Comparison of ENCODE assay signal across 8 mouse cellular contexts in the genomic region with DNA sequence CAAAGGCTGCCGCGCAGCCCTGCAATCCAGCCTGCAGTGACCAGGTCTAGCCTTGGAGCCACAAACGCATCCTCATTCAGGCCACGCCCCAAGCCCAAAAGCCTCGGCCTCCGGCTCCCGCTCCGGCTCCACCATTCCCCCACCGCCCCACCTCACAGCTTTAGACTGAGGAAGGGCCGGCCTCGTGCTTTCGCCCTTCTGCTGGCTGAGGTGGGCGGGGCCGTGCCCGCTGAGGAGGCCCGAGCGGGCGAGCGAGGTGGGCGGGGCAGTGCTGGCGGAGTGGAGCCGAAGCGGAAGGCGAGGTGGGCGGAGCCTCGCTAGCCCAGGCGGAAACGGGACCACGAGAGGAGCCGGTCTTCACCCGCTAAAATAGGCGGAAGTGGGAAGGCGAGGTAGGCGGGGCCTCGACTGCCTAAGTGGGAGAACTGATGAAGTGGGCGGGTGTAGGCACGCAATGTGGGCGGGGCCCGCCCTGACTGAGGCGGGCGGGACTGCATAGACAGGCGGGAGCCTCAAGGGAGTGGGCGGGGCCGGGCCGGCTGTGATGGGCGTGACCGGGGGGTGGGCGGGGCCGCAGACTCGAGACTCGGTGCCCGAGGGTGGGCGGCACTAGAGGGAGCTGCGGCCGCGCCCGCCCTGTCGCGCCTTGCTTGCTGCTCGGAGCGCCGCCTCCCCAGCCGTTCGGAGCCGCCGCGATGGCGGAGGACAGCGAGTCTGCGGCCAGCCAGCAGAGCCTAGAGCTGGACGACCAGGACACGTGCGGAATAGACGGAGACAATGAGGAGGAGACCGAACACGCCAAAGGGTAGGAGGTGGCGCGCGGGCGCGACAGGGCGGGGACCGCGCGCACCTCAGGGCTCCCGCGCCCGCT. TPM values are rescaled to one million over a fixed set of nuclear protein-coding genes. Genes with fewer than 3 reads are reported as not detected.
DNase-seq lines count a peak whose midpoint lies in the region; ATAC-seq and TF ChIP-seq lines count a peak whose summit lies in the region.

A gene (plus strand): TSS at position 611 of the 871 bp plus-strand sequence.

- H3K79me2 ChIP-seq in CH12.LX (replicated peaks; ENCODE audit: control insufficient read depth, extremely low read depth, insufficient read depth, poor library complexity, severe bottlenecking): 0 out of 2 replicates have a peak, but pooled peaks cover 4% of the 10 kb centered on the region

- peak; percentile 67 for TF ChIP-seq POLR2A in CH12.LX (IDR thresholded peaks at IDR 0.05; ENCODE audit: low read depth, low read length)

- TF ChIP-seq CTCF in CH12.LX (conservative IDR thresholded peaks at IDR 0.05 in 1 of 2, IDR thresholded peaks at IDR 0.05 in 1 of 2; ENCODE audit: low read depth in 2 of 2, low read length in 2 of 2): peak in 1 of 2 experiments; percentile 13; a peak in 1 of 4 replicates

- H3K4me3 ChIP-seq in CH12.LX (replicated peaks in 1 of 3; ENCODE audit: low read depth in 2 of 3, low read length in 2 of 3, poor library complexity in 1 of 3): peak within 1 kb of the TSS; percentile 60 to 88 (median 87)
- peak within 1 kb of the TSS; percentile 78 for H3K4me3 ChIP-seq in forebrain, embryonic 11.5 days (ENCODE audit: low read depth, low read length)
- H3K4me3 ChIP-seq in heart, embryonic 16.5 days (ENCODE audit: low read length): peak within 1 kb of the TSS; percentile 98
- H3K4me3 ChIP-seq in liver, embryonic 15.5 days (replicated peaks): peak within 1 kb of the TSS; percentile 86
- peak within 1 kb of the TSS; percentile 76 for H3K4me3 ChIP-seq in neural tube, embryonic 12.5 days

- TF ChIP-seq EP300 in CH12.LX (IDR thresholded peaks at IDR 0.05; ENCODE audit: low read length): no peak

- H3K27ac ChIP-seq in CH12.LX (ENCODE audit: insufficient read depth, low read depth): no peak within 1 kb of the TSS
- peak within 1 kb of the TSS; percentile 74 for H3K27ac ChIP-seq in forebrain, embryonic 11.5 days (ENCODE audit: low read depth, low read length)
- peak within 1 kb of the TSS; percentile 91 for H3K27ac ChIP-seq in heart, embryonic 16.5 days (ENCODE audit: low read length)
- peak within 1 kb of the TSS; percentile 81 for H3K27ac ChIP-seq in liver, embryonic 15.5 days (replicated peaks)
- H3K27ac ChIP-seq in neural tube, embryonic 12.5 days: peak within 1 kb of the TSS; percentile 74

- peak within 1 kb of the TSS; percentile 79 for H3K9ac ChIP-seq in CH12.LX (ENCODE audit: insufficient read depth, low read depth)
- H3K9ac ChIP-seq in forebrain, embryonic 11.5 days (ENCODE audit: low read length): peak within 1 kb of the TSS; percentile 80
- H3K9ac ChIP-seq in heart, embryonic 16.5 days (ENCODE audit: low read length): peak within 1 kb of the TSS; percentile 93
- peak within 1 kb of the TSS; percentile 86 for H3K9ac ChIP-seq in liver, embryonic 15.5 days
- H3K9ac ChIP-seq in neural tube, embryonic 12.5 days: peak within 1 kb of the TSS; percentile 79

- WGBS in forebrain, embryonic 11.5 days: under 1% methylated on average over 76 of the region's 88 CpGs
- under 1% methylated on average over 82 of the region's 88 CpGs for WGBS in heart, embryonic 16.5 days
- WGBS in liver, embryonic 15.5 days (ENCODE audit: insufficient replicate concordance): under 1% methylated on average over 88 of the region's 88 CpGs
- under 1% methylated on average over 86 of the region's 88 CpGs for WGBS in neural tube, embryonic 12.5 days

- no peaks in the 10 kb centered on the region for H3K9me3 ChIP-seq in CH12.LX (replicated peaks; ENCODE audit: low read length)
- H3K9me3 ChIP-seq in forebrain, embryonic 11.5 days (ENCODE audit: control insufficient read depth, low read length): no peaks in the 10 kb centered on the region
- H3K9me3 ChIP-seq in heart, embryonic 16.5 days (replicated peaks; ENCODE audit: control insufficient read depth, low read length): no peaks in the 10 kb centered on the region
- no peaks in the 10 kb centered on the region for H3K9me3 ChIP-seq in liver, embryonic 15.5 days (replicated peaks)
- H3K9me3 ChIP-seq in neural tube, embryonic 12.5 days: no peaks in the 10 kb centered on the region

- peak within 1 kb of the TSS; percentile 33 for H3K4me2 ChIP-seq in CH12.LX (ENCODE audit: insufficient read depth, low read depth, poor library complexity, severe bottlenecking)
- H3K4me2 ChIP-seq in forebrain, embryonic 11.5 days (ENCODE audit: low read depth, low read length, severe bottlenecking): peak within 1 kb of the TSS; percentile 85
- peak within 1 kb of the TSS; percentile 89 for H3K4me2 ChIP-seq in heart, embryonic 16.5 days (ENCODE audit: low read depth, low read length)
- peak within 1 kb of the TSS; percentile 97 for H3K4me2 ChIP-seq in liver, embryonic 15.5 days
- peak within 1 kb of the TSS; percentile 78 for H3K4me2 ChIP-seq in neural tube, embryonic 12.5 days (replicated peaks)

- in situ Hi-C loops in CH12.LX (cut with MboI; ENCODE audit: low pct_ligation_motif_present, low pct_unique_long_range_greater_than_20kb, low sequenced_read_pairs): no loop called here

- no peaks in the 10 kb centered on the region for H3K27me3 ChIP-seq in CH12.LX (replicated peaks)
- H3K27me3 ChIP-seq in forebrain, embryonic 11.5 days (ENCODE audit: control insufficient read depth, insufficient read depth, low read length): no peaks in the 10 kb centered on the region
- no peaks in the 10 kb centered on the region for H3K27me3 ChIP-seq in heart, embryonic 16.5 days (ENCODE audit: control insufficient read depth, insufficient read depth, low read length)
- H3K27me3 ChIP-seq in liver, embryonic 15.5 days: no peaks in the 10 kb centered on the region
- H3K27me3 ChIP-seq in neural tube, embryonic 12.5 days (replicated peaks): no peaks in the 10 kb centered on the region

- H3K36me3 ChIP-seq in CH12.LX (replicated peaks in 1 of 2; ENCODE audit: control insufficient read depth in 1 of 2, insufficient read depth in 1 of 2, low read length in 1 of 2): no peaks in the 10 kb centered on the region
- no peaks in the 10 kb centered on the region for H3K36me3 ChIP-seq in forebrain, embryonic 11.5 days (ENCODE audit: control insufficient read depth, insufficient read depth, low read length)
- no peaks in the 10 kb centered on the region for H3K36me3 ChIP-seq in heart, embryonic 16.5 days (ENCODE audit: control insufficient read depth, insufficient read depth)
- H3K36me3 ChIP-seq in liver, embryonic 15.5 days (replicated peaks): no peaks in the 10 kb centered on the region
- H3K36me3 ChIP-seq in neural tube, embryonic 12.5 days: no peaks in the 10 kb centered on the region

- ATAC-seq in forebrain, embryonic 11.5 days (replicated peaks; ENCODE audit: low FRiP score): peak; percentile 95
- ATAC-seq in heart, embryonic 16.5 days (replicated peaks; ENCODE audit: extremely low read depth, insufficient read depth, low FRiP score): peak; percentile 98
- peak; percentile 93 for ATAC-seq in liver, embryonic 15.5 days (ENCODE audit: insufficient read depth)
- peak; percentile 96 for ATAC-seq in neural tube, embryonic 12.5 days (ENCODE audit: low FRiP score, low read depth)

- peaks cover 0 to 17% of the 10 kb centered on the region in 2 experiments; a peak in 2 of 4 replicates for H3K4me1 ChIP-seq in CH12.LX (ENCODE audit: control insufficient read depth in 1 of 2, insufficient read depth in 2 of 2)
- peaks cover 4% of the 10 kb centered on the region; the same call in 1 of the 2 replicates for H3K4me1 ChIP-seq in forebrain, embryonic 11.5 days (replicated peaks; ENCODE audit: control insufficient read depth, insufficient read depth, low read length)
- peaks cover 15% of the 10 kb centered on the region for H3K4me1 ChIP-seq in heart, embryonic 16.5 days (ENCODE audit: control insufficient read depth, insufficient read depth, low read length)
- H3K4me1 ChIP-seq in liver, embryonic 15.5 days (replicated peaks): peaks cover 27% of the 10 kb centered on the region
- H3K4me1 ChIP-seq in neural tube, embryonic 12.5 days: peaks cover 16% of the 10 kb centered on the region

- no peak for TF ChIP-seq RAD21 in CH12.LX (IDR thresholded peaks at IDR 0.05; ENCODE audit: low read depth, low read length)

- dilution Hi-C loops in CH12.LX (cut with MboI; ENCODE audit: extremely low pct_ligation_motif_present, extremely low pct_unique_long_range_greater_than_20kb, low sequenced_read_pairs): no loop called here

- DNase-seq in CH12.LX (ENCODE audit: extremely low read depth): peak; percentile 100
- DNase-seq in c-Kit-positive CD71-positive TER-119-negative erythroid progenitor cells, embryonic 14.5 days (ENCODE audit: low read depth): peak; percentile 100
- peak; percentile 100 for DNase-seq in forebrain, embryonic 11.5 days (ENCODE audit: low spot score)
- DNase-seq in kidney, postnatal 36 days: peak; percentile 100
- peak; percentile 99 for DNase-seq in telencephalon, adult 2 months (ENCODE audit: low read depth, low spot score)

TF ChIP-seq in CH12.LX, 34 proteins besides CTCF, POLR2A, EP300 and RAD21 (continues in another document):
- peak; percentile 25; the same call in 1 of the 2 replicates for TF ChIP-seq TCF12 (IDR thresholded peaks at IDR 0.05; ENCODE audit: low read depth, low read length)
- TF ChIP-seq NRF1 (IDR thresholded peaks at IDR 0.05; ENCODE audit: low read depth, low read length): peak; percentile 41
- no peak for TF ChIP-seq USF2 (conservative IDR thresholded peaks at IDR 0.05; ENCODE audit: low read depth, low read length)
- TF ChIP-seq SIN3A (IDR thresholded peaks at IDR 0.05; ENCODE audit: low read length): 0 out of 2 replicates have a peak, but pooled peaks have one; percentile 12
- no peak for TF ChIP-seq GABPA (IDR thresholded peaks at IDR 0.05; ENCODE audit: insufficient replicate concordance, low read depth, low read length)
- peak; percentile 59; the same call in 1 of the 2 replicates for TF ChIP-seq MAZ (IDR thresholded peaks at IDR 0.05; ENCODE audit: low read depth, low read length)
- no peak; the same call in 1 of the 2 replicates for TF ChIP-seq ZMIZ1 (IDR thresholded peaks at IDR 0.05; ENCODE audit: low read depth, low read length)
- TF ChIP-seq MAX (IDR thresholded peaks at IDR 0.05; ENCODE audit: low read length): peak; percentile 72
- peak; percentile 54 for TF ChIP-seq MXI1 (IDR thresholded peaks at IDR 0.05; ENCODE audit: low read depth, low read length)
- TF ChIP-seq NELFE (IDR thresholded peaks at IDR 0.05; ENCODE audit: low read depth, low read length): peak; percentile 27; the same call in 1 of the 2 replicates
- TF ChIP-seq RCOR1 (conservative IDR thresholded peaks at IDR 0.05; ENCODE audit: low read depth, low read length): no peak
- TF ChIP-seq MYC (IDR thresholded peaks at IDR 0.05; ENCODE audit: low read depth, low read length): peak; percentile 64; the same call in 1 of the 2 replicates

RNA-seq across cellular contexts. Expression of the gene that starts here (rescaled TPM):
- 10.0 and 11.6 TPM in 2 replicates for total RNA-seq in CH12.LX (2012; rRNA removed)
- total RNA-seq in CH12.LX (2014; rRNA removed): 15.8 and 15.9 TPM in 2 replicates
- polyA plus RNA-seq in CH12.LX (2012; ENCODE audit: insufficient read length, low read depth): 15.6 TPM in 2 replicates
- 65.3 TPM in 2 replicates for polyA plus RNA-seq in forebrain, embryonic 11.5 days (2014; fragmentation: Nextera tagmentation; extraction: Ambion mirVana)
- polyA plus RNA-seq in heart, embryonic 16.5 days (2015; fragmentation: Nextera tagmentation; extraction: Ambion mirVana): 27.5 and 28.9 TPM in 2 replicates
- polyA plus RNA-seq in liver, embryonic 15.5 days (2015; fragmentation: Nextera tagmentation; extraction: Ambion mirVana): 13.2 and 14.2 TPM in 2 replicates
- 55.4 and 57.9 TPM in 2 replicates for polyA plus RNA-seq in neural tube, embryonic 12.5 days (2016; fragmentation: Nextera tagmentation; extraction: Ambion mirVana)

Comparison
In these comparisons a context has a peak if more than half of its experiments do, and no peak if none do; other contexts are left out.
1. H3K4me2 ChIP-seq: peak in every context shown above with its lines; median percentile 97 in liver, embryonic 15.5 days; 89 in heart, embryonic 16.5 days; 85 in forebrain, embryonic 11.5 days; 78 in neural tube, embryonic 12.5 days; 33 in CH12.LX.